Mouse (Mus musculus) ES-Bruce4 (cell line): ENCODE results near the gene Pi4k2a. TPM values are rescaled to one million over a fixed set of nuclear protein-coding genes. Genes with fewer than 3 reads are reported as not detected.
"Not testable (repeated sequence)": the region's sequence is repeated elsewhere in the genome, so short reads cannot be mapped to it uniquely, and the experiment has no call there.

Source experiments
- H3K27ac ChIP-seq: 2 replicates; pipeline ENCODE4 v1.5.1; 2012; ENCODE audit warnings: low read length, inconsistent platforms; ENCODE audit not compliant: insufficient read depth
- H3K27me3 ChIP-seq: 2 replicates; pipeline ENCODE4 v1.6.1; 2012; ENCODE audit warnings: mild to moderate bottlenecking, low read length, inconsistent platforms; ENCODE audit not compliant: control insufficient read depth, poor library complexity, insufficient read depth, severe bottlenecking
- H3K36me3 ChIP-seq: 2 replicates; pipeline ENCODE4 v1.6.1; 2012; ENCODE audit warnings: inconsistent platforms, mild to moderate bottlenecking, low read length, moderate library complexity; ENCODE audit not compliant: control insufficient read depth, poor library complexity, insufficient read depth, severe bottlenecking
- H3K4me1 ChIP-seq: one replicate; pipeline ENCODE4 v1.8.1; 2011; ENCODE audit warnings: low read length; ENCODE audit not compliant: control insufficient read depth, insufficient read depth
- H3K4me3 ChIP-seq: 2 replicates; pipeline ENCODE4 v1.5.1; 2011; ENCODE audit warnings: low read depth, mild to moderate bottlenecking, low read length
- H3K9ac ChIP-seq: 2 replicates; pipeline ENCODE4 v1.6.1; 2012; ENCODE audit warnings: low read depth, mild to moderate bottlenecking, inconsistent platforms; ENCODE audit not compliant: poor library complexity, severe bottlenecking
- H3K9me3 ChIP-seq: replicated peaks from 2 replicates; pipeline ENCODE4 v1.6.1; 2012; ENCODE audit warnings: mild to moderate bottlenecking, low read length, inconsistent platforms; ENCODE audit not compliant: control insufficient read depth, poor library complexity, insufficient read depth, severe bottlenecking
- CTCF ChIP-seq: IDR thresholded peaks from one replicate; pipeline ENCODE4 v1.8.1; 2011; ENCODE audit warnings: low read depth, low read length
- EP300 ChIP-seq: IDR thresholded peaks from 2 replicates; pipeline ENCODE4 v1.6.1; 2011; ENCODE audit warnings: low read depth, low read length; ENCODE audit not compliant: insufficient read depth
- POLR2A ChIP-seq: IDR thresholded peaks from one replicate; pipeline ENCODE4 v1.8.1; 2011; ENCODE audit warnings: low read length; ENCODE audit not compliant: insufficient read depth
- polyA plus RNA-seq: library from polyadenylated mRNA; stranded (reverse); fragments of >200 nt; gene quantifications from 2 replicates; pipeline ENCODE4 v1.2.4, GENCODE M21; 2011; ENCODE audit warnings: low read depth; ENCODE audit not compliant: missing spikeins, insufficient read depth, insufficient read length

Pi4k2a gene
- polyA plus RNA-seq, 1 experiment, result 27.2 TPM

DNA sequence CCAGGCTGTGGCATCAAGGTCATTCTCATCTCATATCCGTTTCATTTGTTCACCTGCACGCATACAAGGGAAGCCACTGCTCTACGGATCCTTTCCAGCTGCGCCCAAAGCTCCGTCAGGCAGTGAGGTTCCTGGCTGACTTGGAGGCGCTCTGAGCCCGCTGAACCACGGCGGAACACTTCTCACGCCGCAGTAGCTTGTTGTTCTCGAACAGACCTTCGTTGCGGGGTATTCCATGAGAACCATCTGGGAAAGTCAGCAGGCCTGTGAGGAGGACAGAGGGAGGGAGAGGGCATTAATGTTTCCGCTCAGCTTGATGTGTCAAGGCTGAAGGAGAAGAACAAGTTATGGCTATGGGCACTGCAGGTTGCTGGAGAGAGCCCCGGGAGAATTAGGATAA lies 14.3 kb upstream of the Pi4k2a start:
- Histone ChIP-seq H3K9me3 (no peaks in the 10 kb centered on the region), H3K27ac (no peak overlapping the region), H3K36me3 (no peaks in the 10 kb centered on the region), H3K27me3 (no peaks in the 10 kb centered on the region), H3K9ac (no peak overlapping the region), H3K4me3 (peak overlapping the region; percentile 49), H3K4me1 (no peaks in the 10 kb centered on the region)
- TF ChIP-seq EP300 (no peak), CTCF (no peak), POLR2A (no peak)

DNA sequence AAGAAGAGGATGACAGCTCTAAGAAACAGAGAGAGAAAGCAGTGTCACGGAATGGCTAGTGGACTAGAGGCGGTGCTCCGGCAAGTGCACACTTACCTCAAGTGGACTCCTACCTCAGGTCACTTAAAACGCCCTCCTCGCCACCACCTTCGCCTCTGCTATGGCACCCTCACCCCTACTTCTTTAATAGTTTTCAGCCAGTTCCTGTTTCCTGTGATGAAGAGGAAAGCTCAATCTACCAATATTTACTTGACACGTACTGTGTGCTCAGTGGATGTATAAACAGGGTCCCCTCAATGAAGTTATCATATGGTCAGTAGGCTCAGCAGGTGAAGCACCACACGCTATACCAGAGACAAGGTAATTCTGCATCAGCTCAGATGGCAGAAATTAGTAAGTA lies 11.7 kb upstream of the Pi4k2a start:
- H3K27me3 ChIP-seq, result no peaks in the 10 kb centered on the region
- H3K9ac ChIP-seq, result no peak overlapping the region
- H3K4me3 ChIP-seq, result no peak overlapping the region
- no peaks in the 10 kb centered on the region for H3K4me1 ChIP-seq
- no peaks in the 10 kb centered on the region for H3K36me3 ChIP-seq
- H3K9me3 ChIP-seq, result no peaks in the 10 kb centered on the region
- TF ChIP-seq POLR2A (no peak), EP300 (no peak), CTCF (no peak)
- H3K27ac ChIP-seq, result no peak overlapping the region

DNA sequence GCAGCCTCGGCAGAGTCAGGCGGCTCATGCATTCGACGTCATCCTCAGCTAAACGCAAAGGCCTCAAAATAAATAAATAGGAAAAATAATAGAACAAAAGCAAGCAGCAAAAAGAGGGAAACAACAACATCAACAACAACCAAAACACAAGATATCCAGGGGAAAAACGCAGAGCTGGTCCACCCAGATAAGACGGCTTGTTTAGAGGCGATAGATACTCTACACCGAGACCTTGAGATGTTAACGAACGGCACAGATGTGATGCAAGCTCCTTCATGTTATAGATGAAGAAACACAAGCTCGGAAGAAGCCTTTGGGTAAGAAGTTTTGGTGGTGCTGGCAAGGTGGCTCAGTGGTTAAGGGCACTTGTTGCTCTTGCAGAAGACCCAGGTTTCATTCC lies 11.3 kb upstream of the Pi4k2a start:
- Histone ChIP-seq H3K9ac (no peak overlapping the region), H3K27ac (no peak overlapping the region), H3K4me3 (no peak overlapping the region), H3K36me3 (no peaks in the 10 kb centered on the region), H3K9me3 (no peaks in the 10 kb centered on the region), H3K27me3 (no peaks in the 10 kb centered on the region), H3K4me1 (no peaks in the 10 kb centered on the region)
- TF ChIP-seq CTCF (no peak), EP300 (no peak), POLR2A (no peak)

DNA sequence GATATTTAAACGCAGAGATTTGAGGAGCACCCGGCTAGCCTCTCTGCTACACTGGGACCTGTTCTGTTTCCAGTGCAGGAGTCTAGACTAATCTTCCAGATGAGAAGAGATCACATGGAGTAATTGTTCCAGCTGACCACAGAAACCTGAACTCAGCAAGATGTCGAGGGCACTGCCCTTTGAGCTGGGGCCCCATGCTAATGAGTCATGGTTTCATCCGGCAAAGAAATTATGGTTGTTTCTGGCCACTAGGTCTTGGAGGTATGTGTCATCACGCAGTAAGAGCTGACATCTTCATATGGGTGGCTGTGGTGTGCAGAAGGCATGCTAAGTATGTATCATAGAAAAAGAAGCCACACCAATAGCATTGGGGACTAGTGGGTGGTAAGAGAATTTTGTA lies 10.3 kb upstream of the Pi4k2a start:
- Histone ChIP-seq H3K9me3 (no peaks in the 10 kb centered on the region), H3K4me3 (no peak overlapping the region), H3K36me3 (no peaks in the 10 kb centered on the region), H3K27ac (no peak overlapping the region), H3K27me3 (no peaks in the 10 kb centered on the region), H3K4me1 (no peaks in the 10 kb centered on the region), H3K9ac (no peak overlapping the region)
- TF ChIP-seq CTCF (no peak), EP300 (no peak), POLR2A (no peak)

DNA sequence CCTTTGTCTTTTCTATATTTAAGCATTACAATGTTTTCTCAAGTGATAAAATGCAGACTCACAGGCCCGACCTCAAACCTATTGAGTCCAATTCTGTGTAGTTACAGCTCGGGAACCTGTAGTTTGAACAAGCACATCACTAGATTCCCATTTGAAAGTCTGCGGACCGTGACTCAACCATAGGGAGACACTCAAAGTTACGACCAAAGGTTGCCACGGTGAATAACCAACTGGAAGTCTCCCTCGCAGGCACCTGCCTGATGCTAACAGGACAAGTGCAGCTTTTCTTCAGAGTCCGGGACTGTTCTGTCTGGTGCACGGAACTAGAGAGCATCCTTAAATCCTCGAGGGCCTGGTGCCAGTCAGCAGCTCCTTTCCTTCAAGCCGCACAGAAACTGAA lies 9.8 kb upstream of the Pi4k2a start:
- H3K36me3 ChIP-seq, result no peaks in the 10 kb centered on the region
- H3K27ac ChIP-seq, result no peak overlapping the region
- no peaks in the 10 kb centered on the region for H3K27me3 ChIP-seq
- no peak for TF ChIP-seq POLR2A
- no peak for TF ChIP-seq CTCF
- no peak for TF ChIP-seq EP300
- no peaks in the 10 kb centered on the region for H3K4me1 ChIP-seq
- H3K9me3 ChIP-seq, result no peaks in the 10 kb centered on the region
- no peak overlapping the region for H3K9ac ChIP-seq
- no peak overlapping the region for H3K4me3 ChIP-seq

DNA sequence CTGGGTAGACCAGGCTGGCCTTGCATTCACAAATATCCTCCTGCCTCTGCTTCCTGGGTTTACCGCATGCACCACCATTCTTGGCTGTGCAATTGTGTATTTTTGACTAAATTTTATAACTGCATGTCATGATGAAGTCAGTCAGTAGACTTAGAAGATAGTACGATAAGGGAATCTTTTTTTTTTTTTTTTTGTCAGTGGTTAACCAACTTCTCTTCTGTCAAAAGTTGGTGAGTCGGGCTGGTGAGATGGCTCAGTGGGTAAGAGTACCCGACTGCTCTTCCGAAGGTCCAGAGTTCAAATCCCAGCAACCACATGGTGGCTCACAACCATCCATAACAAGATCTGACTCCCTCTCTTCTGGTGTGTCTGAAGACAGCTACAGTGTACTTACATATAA lies 8.7 kb upstream of the Pi4k2a start:
- H3K36me3 ChIP-seq, H3K27ac ChIP-seq, H3K4me1 ChIP-seq, H3K4me3 ChIP-seq, H3K9ac ChIP-seq, H3K27me3 ChIP-seq, H3K9me3 ChIP-seq: not testable (repeated sequence)

DNA sequence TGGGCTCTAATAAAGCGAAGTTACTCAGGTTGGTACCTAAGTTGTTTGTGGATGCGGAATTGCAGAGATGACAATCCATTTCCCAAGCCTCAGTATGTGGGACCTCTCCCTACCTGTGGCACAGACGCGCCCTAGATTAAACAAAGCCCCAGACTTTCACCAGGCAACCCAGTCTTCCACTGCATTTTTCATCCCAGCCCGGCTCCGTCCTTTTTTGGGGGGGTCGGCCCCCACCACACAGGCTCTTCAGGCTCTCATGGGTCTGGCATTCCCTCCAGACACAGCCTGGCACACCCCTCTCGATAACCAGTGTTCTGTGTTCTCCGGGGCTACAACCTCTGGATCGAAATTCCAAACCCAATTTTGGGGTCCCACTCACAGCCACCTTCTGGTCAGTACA lies 4.6 kb upstream of the Pi4k2a start:
- Histone ChIP-seq H3K36me3 (no peaks in the 10 kb centered on the region), H3K27me3 (no peaks in the 10 kb centered on the region), H3K9ac (peak overlapping the region; percentile 39), H3K9me3 (no peaks in the 10 kb centered on the region), H3K4me1 (no peaks in the 10 kb centered on the region), H3K27ac (no peak overlapping the region), H3K4me3 (peak overlapping the region; percentile 94)
- TF ChIP-seq POLR2A (no peak), CTCF (no peak), EP300 (no peak)
